Mouse (Mus musculus) cerebellum, adult 2 months (tissue): ENCODE measurements at regions not wholly inside any gene's neighbourhood (a gene's known extent, or its start where the extent isn't known, plus 50 kb on each side); places are given as distances from the start of the nearest gene placed in this dataset.

Experiments
- DNase-seq, 2 experiments: peaks; one replicate each; pipeline ENCODE4 v3.0.0; 2021
- H3K27ac ChIP-seq: fragments of 200-500 bp; 2 replicates; pipeline ENCODE4 v1.5.1; 2012; ENCODE audit warnings: low read length, control low read depth, inconsistent platforms; ENCODE audit not compliant: insufficient read depth
- H3K27me3 ChIP-seq: fragments of 200-500 bp; 2 replicates; pipeline ENCODE4 v1.6.1; 2012; ENCODE audit warnings: inconsistent platforms, mild to moderate bottlenecking, low read length, moderate library complexity; ENCODE audit not compliant: control insufficient read depth, insufficient read depth
- H3K4me1 ChIP-seq: fragments of 200-500 bp; 2 replicates; pipeline ENCODE4 v1.6.1; 2011; ENCODE audit warnings: low read length; ENCODE audit not compliant: control insufficient read depth, insufficient read depth
- H3K4me3 ChIP-seq: fragments of 200-500 bp; replicated peaks from 2 replicates; pipeline ENCODE3; 2011; ENCODE audit warnings: mild to moderate bottlenecking, low read depth, low read length, control low read depth; ENCODE audit not compliant: insufficient read depth
- CTCF ChIP-seq: fragments of 200-500 bp; IDR thresholded peaks from 2 replicates; pipeline ENCODE4 v1.5.1; 2011; ENCODE audit warnings: low read depth, mild to moderate bottlenecking, control low read depth, low read length, moderate library complexity, borderline replicate concordance; ENCODE audit not compliant: insufficient read depth
- POLR2A ChIP-seq: fragments of 200-500 bp; IDR thresholded peaks from 2 replicates; pipeline ENCODE4 v1.6.1; 2011; ENCODE audit warnings: low read length, control low read depth, borderline replicate concordance; ENCODE audit not compliant: insufficient read depth
- WGBS: fragments of 180-500 bp; shearing (Covaris S2); methylation state at CpG from one replicate; pipeline ENCODE4 v1.1.7; 2018; 5-methylcytosine and 5-hydroxymethylcytosine counted together

DNA sequence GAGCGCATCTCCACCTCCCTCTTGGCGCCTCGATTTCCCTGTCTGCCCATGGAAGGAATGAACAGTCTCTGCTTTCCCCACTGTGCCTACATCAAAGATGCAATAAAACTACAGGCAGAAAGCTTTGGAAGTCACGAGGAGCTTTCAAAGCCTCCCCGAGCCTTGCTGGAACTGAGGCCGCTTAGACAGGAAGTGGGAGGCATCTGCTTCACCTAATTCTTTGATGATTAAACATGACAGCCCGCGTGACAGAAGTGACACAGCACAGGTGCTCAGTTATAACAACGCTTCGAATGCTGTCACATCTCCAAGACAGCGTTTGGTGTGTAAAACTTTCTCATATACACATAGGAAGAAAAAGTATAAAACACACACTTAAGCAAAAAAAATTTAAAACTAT lies 85.7 kb downstream of the Asb1 start:
- TF ChIP-seq CTCF (no peak), POLR2A (no peak)
- H3K27me3 ChIP-seq: no peaks in the 10 kb centered on the region
- DNase-seq: no peak
- peaks cover 4% of the 10 kb centered on the region; the same call in 1 of the 2 replicates for H3K4me1 ChIP-seq
- H3K27ac ChIP-seq: no peak overlapping the region
- no peak overlapping the region for H3K4me3 ChIP-seq
- 60% methylated on average over 11 of the region's 11 CpGs for WGBS

DNA sequence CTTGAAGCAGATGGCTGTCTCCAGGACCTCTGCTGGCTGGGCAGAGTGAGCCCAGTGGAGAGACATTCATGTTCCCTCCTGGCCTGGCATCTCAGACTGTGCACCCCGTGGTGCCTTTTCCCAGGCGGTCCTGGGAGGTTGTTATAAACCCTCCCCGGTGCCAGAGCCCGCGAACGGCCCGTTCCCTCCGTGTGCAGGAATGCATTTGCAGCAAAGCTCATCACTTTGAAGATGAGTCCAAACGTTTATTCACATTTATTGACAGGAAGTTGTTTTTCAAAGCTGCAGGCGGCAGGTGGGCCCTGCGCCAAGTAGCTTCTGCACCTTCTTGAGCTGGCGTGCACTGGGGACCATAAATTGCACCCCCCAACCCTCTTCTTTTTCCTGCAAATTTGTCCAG lies 89.9 kb downstream of the Asb1 start:
- H3K27me3 ChIP-seq: no peaks in the 10 kb centered on the region
- TF ChIP-seq POLR2A: no peak
- TF ChIP-seq CTCF: no peak
- WGBS: 16% methylated on average over 12 of the region's 12 CpGs
- DNase-seq: no peak
- no peak overlapping the region for H3K27ac ChIP-seq
- no peaks in the 10 kb centered on the region for H3K4me1 ChIP-seq
- no peak overlapping the region for H3K4me3 ChIP-seq

DNA sequence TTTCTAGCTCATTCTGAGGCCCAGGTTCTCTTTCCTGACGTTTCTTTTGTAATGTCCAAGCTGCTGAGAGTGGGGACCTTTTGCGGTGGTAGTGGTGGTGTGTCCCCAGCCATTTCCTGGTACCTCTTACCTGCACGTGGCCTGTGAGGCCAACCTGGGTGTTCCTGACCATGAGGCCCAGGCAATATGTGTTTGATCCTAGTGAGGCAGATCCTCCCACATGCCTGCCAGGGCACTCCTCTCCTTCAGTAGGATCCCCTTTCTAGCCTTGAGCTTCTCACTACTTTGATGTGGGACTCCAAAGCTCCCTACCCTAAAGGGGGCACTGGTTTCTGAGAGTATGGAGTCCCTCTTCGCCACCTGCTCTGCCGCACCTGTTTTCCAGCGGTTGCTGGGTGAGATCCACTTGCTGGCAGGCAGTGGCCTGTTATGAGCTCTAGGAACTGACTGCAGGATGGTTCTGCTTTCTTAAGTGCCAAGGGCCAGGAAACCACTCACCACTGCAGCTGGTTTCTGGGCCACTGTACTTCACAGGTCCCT lies 90.6 kb downstream of the Asb1 start:
- Histone ChIP-seq H3K4me1 (no peaks in the 10 kb centered on the region), H3K27me3 (no peaks in the 10 kb centered on the region), H3K27ac (no peak overlapping the region), H3K4me3 (no peak overlapping the region)
- DNase-seq: no peak
- TF ChIP-seq POLR2A: no peak
- TF ChIP-seq CTCF: no peak
- 82% methylated on average over 6 of the region's 6 CpGs for WGBS

DNA sequence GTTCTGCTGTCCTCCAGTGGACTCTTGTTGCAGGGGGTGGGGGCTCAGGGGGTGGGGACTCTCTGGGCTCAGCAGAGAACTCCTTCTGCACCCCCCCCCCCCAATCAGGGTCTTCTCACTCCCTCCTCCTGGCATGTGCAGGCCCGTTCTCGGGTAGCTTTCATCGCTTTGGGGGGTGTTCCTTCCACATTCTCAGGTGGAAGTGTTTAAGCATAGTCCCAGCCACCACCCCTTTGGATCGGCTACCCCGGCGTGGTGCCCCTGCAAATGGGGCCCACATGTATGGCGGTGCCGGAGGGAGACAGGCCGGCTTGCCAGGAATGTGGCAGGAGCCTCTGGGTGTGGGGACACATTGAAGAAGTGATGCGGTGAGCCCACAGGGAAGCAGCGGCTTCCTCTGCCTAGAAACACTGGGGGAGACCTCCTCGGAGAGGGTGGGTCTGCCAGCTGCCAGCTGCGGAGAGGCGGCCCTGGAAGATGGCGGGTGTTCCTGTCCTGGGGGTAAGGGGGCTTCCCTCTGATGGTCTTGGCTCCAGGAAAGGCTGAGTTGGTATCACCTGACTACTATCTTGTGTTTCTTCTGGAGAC lies 92.7 kb downstream of the Asb1 start:
- no peaks in the 10 kb centered on the region for H3K4me1 ChIP-seq
- H3K4me3 ChIP-seq: no peak overlapping the region
- 76% methylated on average over 15 of the region's 15 CpGs for WGBS
- H3K27ac ChIP-seq: no peak overlapping the region
- TF ChIP-seq CTCF: no peak
- no peaks in the 10 kb centered on the region for H3K27me3 ChIP-seq
- no peak for DNase-seq

- Histone ChIP-seq H3K4me3 (no peak overlapping the region), H3K27ac (no peak overlapping the region), H3K27me3 (no peaks in the 10 kb centered on the region), H3K4me1 (no peaks in the 10 kb centered on the region)
- 90% methylated on average over 2 of the region's 2 CpGs for WGBS
- DNase-seq: no peak
- TF ChIP-seq CTCF (no peak), POLR2A (no peak)
These were observed 96.2 kb downstream of the Asb1 start for GRCm38 (mm10) chr1:91636571-91636970.

GRCm38 (mm10) chr1:91640551-91640950 lies 100.2 kb downstream of the Asb1 start:
- no peak for DNase-seq
- Histone ChIP-seq H3K4me3 (no peak overlapping the region), H3K27ac (no peak overlapping the region), H3K27me3 (no peaks in the 10 kb centered on the region), H3K4me1 (no peaks in the 10 kb centered on the region)
- no peak for TF ChIP-seq CTCF
- 74% methylated on average over 5 of the region's 5 CpGs for WGBS

DNA sequence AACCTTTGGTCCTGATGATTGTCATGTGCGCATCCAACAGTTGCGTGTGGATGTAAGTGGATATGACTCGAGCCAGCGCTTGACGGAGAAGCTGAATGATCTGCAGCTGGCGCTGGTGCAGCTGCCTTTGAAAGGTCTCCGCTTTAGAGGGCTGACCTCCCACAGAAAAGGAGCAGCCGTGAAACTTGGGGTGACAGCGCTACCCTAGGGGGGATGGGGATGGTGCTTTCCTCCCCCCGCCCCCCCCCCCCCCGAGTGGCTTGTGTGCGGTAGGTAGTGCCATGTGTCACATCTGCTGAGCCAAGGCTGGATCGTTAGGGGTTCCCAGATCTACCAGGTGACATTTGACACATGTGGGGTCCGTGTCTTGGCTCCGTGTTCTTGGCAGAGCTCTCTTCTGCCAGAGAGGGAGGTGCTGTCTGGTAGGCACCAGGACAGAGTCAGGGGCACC lies 118.7 kb downstream of the Asb1 start:
- WGBS: 34% methylated on average over 15 of the region's 15 CpGs
- TF ChIP-seq POLR2A: no peak
- TF ChIP-seq CTCF: no peak
- no peak overlapping the region for H3K27ac ChIP-seq
- H3K27me3 ChIP-seq: no peaks in the 10 kb centered on the region
- DNase-seq: no peak
- H3K4me3 ChIP-seq: no peak overlapping the region
- H3K4me1 ChIP-seq: no peaks in the 10 kb centered on the region

DNA sequence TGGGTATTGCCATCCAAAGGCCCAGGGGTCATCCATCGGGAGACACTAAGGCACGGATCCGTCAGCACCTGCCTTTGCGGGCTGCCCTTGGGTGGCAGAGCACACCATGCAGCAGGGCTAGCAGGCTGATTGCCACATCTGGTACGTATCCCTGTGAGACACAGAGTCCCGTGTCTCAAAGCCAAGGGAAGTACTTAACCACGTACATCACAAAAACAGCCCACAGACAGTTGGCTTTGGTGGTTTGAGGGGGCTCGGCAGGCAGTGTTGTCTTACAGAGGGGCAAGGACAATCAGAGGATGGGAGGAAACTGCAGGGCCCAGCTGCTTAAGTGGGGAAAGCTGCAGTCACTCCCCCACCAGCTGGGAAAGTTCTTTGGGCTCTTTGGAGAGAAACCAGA lies 119.1 kb downstream of the Asb1 start:
- no peaks in the 10 kb centered on the region for H3K27me3 ChIP-seq
- H3K4me3 ChIP-seq: no peak overlapping the region
- no peaks in the 10 kb centered on the region for H3K4me1 ChIP-seq
- no peak for DNase-seq
- 49% methylated on average over 8 of the region's 8 CpGs for WGBS
- no peak overlapping the region for H3K27ac ChIP-seq
- TF ChIP-seq POLR2A: no peak
- no peak for TF ChIP-seq CTCF
